Mouse (Mus musculus) heart, postnatal 0 days (tissue): ENCODE results near the gene Slc7a8.

Source experiments
- CTCF ChIP-seq: IDR thresholded peaks from 2 replicates; pipeline ENCODE4 v1.5.1; 2016; ENCODE audit warnings: antibody characterized with exemption, control low read depth, low read depth
- EP300 ChIP-seq: IDR thresholded peaks from 2 replicates; pipeline ENCODE4 v1.6.1; 2016; ENCODE audit warnings: antibody characterized with exemption, low read depth

GRCm38 (mm10) chr14:54742375-54742774, 39.4 kb downstream of the Slc7a8 start:
- TF ChIP-seq CTCF (no peak), EP300 (no peak)
